Mouse (Mus musculus) heart, embryonic 12.5 days (tissue): ENCODE data around the gene Rad51. TPM values are rescaled to one million over a fixed set of nuclear protein-coding genes. Genes with fewer than 3 reads are reported as not detected.

Source experiments
- ATAC-seq: fragments of 200-750 bp; cut with Nextera tagmentation; 2 replicates; pipeline ENCODE4 v1.8.0; 2017; ENCODE audit warnings: moderate TSS enrichment, moderate library complexity; ENCODE audit not compliant: insufficient number of reproducible peaks, low FRiP score
- H3K27ac ChIP-seq: fragments of 300-500 bp; sonication (generic); 2 replicates; pipeline ENCODE4 v1.5.1; 2016; ENCODE audit warnings: mild to moderate bottlenecking, moderate library complexity; ENCODE audit not compliant: poor library complexity, severe bottlenecking
- H3K27me3 ChIP-seq: fragments of 300-500 bp; sonication (generic); replicated peaks from 2 replicates; pipeline ENCODE4 v1.6.1; 2016; ENCODE audit warnings: mild to moderate bottlenecking, moderate library complexity
- H3K36me3 ChIP-seq: fragments of 300-500 bp; sonication (generic); 2 replicates; pipeline ENCODE4 v1.6.1; 2016; ENCODE audit warnings: mild to moderate bottlenecking, moderate library complexity
- H3K4me1 ChIP-seq: fragments of 300-500 bp; sonication (generic); replicated peaks from 2 replicates; pipeline ENCODE4 v1.6.1; 2016; ENCODE audit warnings: mild to moderate bottlenecking
- H3K4me2 ChIP-seq: fragments of 300-500 bp; sonication (generic); 2 replicates; pipeline ENCODE4 v1.6.1; 2016; ENCODE audit warnings: mild to moderate bottlenecking, moderate library complexity
- H3K4me3 ChIP-seq: fragments of 300-500 bp; sonication (generic); 2 replicates; pipeline ENCODE4 v1.5.1; 2016; ENCODE audit warnings: mild to moderate bottlenecking
- H3K9ac ChIP-seq: fragments of 300-500 bp; sonication (generic); 2 replicates; pipeline ENCODE4 v1.6.1; 2016; ENCODE audit warnings: mild to moderate bottlenecking, moderate library complexity
- H3K9me3 ChIP-seq: fragments of 300-500 bp; sonication (generic); replicated peaks from 2 replicates; pipeline ENCODE4 v1.6.1; 2016; ENCODE audit warnings: mild to moderate bottlenecking, moderate library complexity
- WGBS: fragments of 180-500 bp; shearing (Covaris S2); methylation state at CpG from one replicate; pipeline ENCODE4 v1.1.7; 2016; 5-methylcytosine and 5-hydroxymethylcytosine counted together
- polyA plus RNA-seq: library from polyadenylated mRNA; unstranded; fragments of >200 nt; fragmentation: Nextera tagmentation; extraction: Ambion mirVana; gene quantifications from 2 replicates; pipeline ENCODE4 v1.2.1, GENCODE M21; 2016

Gene Rad51
- polyA plus RNA-seq, 1 experiment from 2014 or later = 32.2 TPM

DNA sequence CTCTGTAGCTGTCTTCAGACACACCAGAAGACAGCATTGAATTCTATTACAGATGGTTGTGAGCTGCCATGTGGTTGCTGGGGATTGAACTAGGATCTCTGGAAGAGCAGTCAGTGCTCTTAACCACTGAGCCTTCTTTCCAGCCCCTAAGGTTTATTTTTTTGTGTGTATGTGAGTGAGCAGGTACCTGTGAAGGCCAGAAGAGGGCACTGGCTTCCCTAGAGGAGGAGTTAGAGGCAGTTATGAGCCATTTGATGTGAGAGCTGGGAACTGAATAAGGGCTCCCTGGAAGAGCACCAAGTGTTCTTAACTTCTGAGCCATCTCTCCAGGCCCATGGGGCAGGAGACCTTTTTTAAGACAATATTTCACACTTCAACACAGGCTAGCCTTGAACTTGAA is 52.8 kb downstream of the Rad51 start:
- no peak overlapping the region for H3K27ac ChIP-seq
- H3K36me3 ChIP-seq = no peaks in the 10 kb centered on the region
- no peak overlapping the region for H3K4me2 ChIP-seq
- H3K27me3 ChIP-seq = peaks cover 31% of the 10 kb centered on the region
- H3K4me3 ChIP-seq = no peak overlapping the region
- no peak for ATAC-seq
- H3K9ac ChIP-seq = no peak overlapping the region
- peaks cover 23% of the 10 kb centered on the region for H3K4me1 ChIP-seq
- H3K9me3 ChIP-seq = no peaks in the 10 kb centered on the region

DNA sequence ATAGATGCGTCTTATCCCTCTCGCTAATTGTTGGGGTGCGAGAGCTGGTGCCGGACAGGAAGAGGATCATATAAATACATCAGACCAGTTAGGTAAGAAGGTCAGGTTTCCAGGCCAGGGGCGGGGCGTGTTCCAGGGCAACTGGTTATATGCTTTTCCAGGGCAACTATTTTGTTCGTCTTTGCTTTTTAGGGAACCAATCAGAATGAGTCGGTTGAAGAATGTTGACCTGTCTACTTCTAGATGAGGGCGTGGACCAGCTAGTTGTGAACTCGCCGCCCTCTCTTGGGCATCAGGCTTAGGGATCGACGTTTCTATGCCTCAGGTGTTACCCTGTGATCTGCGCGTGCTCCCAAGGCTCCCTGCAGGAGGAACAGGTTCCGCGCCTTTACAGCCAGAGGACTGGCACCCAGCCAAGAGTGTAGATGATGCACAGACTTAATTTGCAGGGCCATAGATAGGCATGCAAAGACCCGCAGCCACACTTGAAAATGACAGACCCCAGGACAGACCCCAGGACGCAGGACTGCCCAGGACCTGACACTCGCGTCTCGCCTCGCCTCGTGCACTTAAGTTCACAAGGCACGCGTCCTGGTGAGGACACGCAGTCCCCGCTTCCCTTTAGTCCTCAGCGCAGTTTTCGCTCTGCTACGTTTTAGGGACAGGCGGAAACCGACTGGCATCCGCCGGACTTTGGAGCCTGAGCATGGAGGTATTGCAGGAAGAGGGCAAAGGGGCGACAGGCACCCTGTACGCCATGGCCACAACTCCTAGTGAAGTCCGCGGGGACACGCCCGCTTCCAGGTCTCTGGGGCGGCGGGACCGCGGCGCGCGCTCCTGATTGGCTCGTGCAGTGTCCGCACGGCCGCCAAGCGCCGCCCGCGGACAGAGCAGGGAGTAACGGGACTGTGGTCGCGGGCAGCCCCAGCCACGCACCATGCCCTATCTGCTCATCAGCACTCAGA is 54.6 kb downstream of the Rad51 start, which contains the start of gene Gchfr:
Gene Gchfr, plus strand, starts transcription at position 873 of the 965 bp plus-strand sequence.
- under 1% methylated on average over 60 of the region's 60 CpGs for WGBS
- Histone ChIP-seq H3K27ac (no peak within 1 kb of the TSS), H3K27me3 (peaks cover 31% of the 10 kb centered on the region), H3K4me2 (peak within 1 kb of the TSS; percentile 99), H3K36me3 (no peaks in the 10 kb centered on the region), H3K4me1 (peaks cover 20% of the 10 kb centered on the region), H3K9ac (peak within 1 kb of the TSS; percentile 75), H3K4me3 (peak within 1 kb of the TSS; percentile 62), H3K9me3 (no peaks in the 10 kb centered on the region)
- ATAC-seq = peak; percentile 88

DNA sequence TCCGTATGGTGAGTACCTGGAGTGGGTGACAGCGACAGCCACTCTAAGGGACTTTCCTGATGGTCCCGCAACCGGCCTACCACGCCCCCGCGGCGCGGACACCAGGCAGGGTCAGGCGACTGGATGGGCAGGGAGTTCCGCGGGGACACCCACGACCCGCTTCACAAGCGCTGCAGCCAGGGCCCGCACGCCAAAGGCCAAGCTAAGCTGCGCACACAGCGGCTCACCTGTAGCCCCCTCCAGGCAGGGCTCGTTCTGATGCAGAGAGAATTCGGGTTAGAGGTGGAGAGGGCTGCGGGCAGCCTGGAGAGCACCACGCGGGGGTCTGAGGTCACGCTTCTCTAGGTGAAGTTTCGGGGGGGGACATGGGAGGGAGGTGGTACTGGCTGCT is 55.3 kb downstream of the Rad51 start:
- Histone ChIP-seq H3K27ac (no peak overlapping the region), H3K36me3 (no peaks in the 10 kb centered on the region), H3K27me3 (peaks cover 31% of the 10 kb centered on the region), H3K4me2 (peak overlapping the region; percentile 99), H3K9ac (peak overlapping the region; percentile 75), H3K9me3 (no peaks in the 10 kb centered on the region), H3K4me3 (peak overlapping the region; percentile 62), H3K4me1 (peaks cover 27% of the 10 kb centered on the region)
- 2% methylated on average over 26 of the region's 26 CpGs for WGBS
- no peak for ATAC-seq

DNA sequence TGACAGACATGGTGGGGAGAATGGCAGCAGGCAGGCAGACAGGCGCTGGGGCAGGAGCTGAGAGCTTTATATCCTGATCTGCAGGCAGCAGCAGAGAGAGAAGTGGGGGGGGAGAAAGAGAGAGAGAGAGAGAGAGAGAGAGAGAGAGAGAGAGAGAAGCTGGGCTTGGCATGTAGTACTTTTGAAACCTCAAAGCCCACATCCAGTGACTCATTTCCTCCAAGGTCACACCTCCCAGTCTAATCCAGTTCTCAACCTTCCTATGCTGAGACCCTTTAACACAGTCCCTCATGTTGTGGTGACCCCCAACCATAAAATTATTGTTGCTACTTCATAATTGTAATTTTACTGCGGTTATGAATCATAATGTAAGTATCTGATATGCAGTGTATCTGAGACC is 57.7 kb downstream of the Rad51 start:
- Histone ChIP-seq H3K4me2 (no peak overlapping the region), H3K36me3 (no peaks in the 10 kb centered on the region), H3K9me3 (no peaks in the 10 kb centered on the region), H3K4me1 (peaks cover 49% of the 10 kb centered on the region), H3K4me3 (no peak overlapping the region), H3K27me3 (peaks cover 42% of the 10 kb centered on the region), H3K9ac (no peak overlapping the region), H3K27ac (no peak overlapping the region)
- ATAC-seq = no peak
- whole genome bisulfite sequencing = 83% methylated on average over 2 of the region's 2 CpGs

DNA sequence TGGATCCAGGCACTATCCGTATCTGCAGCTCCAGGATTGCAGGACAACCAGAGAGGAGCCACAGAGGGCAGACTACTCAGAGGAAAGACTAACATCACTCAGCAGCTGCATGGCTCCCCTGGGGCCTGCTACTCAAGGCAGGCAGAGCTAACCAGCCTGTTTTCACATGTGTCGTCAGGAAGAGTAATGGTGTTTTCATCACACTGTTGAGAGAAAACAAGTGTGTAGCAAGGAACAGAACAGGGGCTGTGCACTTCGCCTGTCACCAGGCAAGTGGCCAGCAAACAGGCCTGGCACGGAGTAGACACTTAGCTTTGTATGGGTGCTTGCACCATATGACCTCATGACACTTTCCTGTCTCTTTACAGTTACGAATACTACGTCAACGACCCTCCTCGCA is 59.0 kb downstream of the Rad51 start:
- Histone ChIP-seq H3K4me1 (peaks cover 48% of the 10 kb centered on the region), H3K9ac (no peak overlapping the region), H3K27ac (no peak overlapping the region), H3K9me3 (no peaks in the 10 kb centered on the region), H3K4me3 (no peak overlapping the region), H3K4me2 (no peak overlapping the region), H3K27me3 (peaks cover 32% of the 10 kb centered on the region), H3K36me3 (0 out of 2 replicates have a peak, but pooled peaks cover under 1% of the 10 kb centered on the region)
- WGBS = 42% methylated on average over 8 of the region's 8 CpGs
- ATAC-seq = no peak

DNA sequence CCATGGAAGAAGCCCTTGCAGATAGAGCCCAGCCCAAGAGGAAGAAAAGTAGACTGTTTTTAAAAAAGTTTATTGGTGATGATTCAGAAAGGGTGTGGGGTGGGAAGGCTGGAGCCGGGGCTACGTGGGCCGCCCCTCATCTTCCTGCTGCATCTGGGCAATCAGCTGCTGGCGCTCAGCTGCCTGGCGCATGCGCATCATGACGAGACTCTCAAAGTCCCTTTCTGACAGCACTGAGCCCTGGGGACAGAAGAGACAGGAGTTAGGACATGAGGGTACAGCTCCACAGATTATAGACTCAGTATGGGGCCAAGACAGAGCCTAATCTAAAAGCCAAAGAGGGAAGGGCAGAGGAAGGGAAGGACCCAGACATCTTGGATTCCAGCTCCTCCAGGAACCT is 59.9 kb downstream of the Rad51 start:
- H3K27me3 ChIP-seq = peaks cover 32% of the 10 kb centered on the region
- 77% methylated on average over 7 of the region's 7 CpGs for WGBS
- peak overlapping the region; percentile 62 for H3K4me2 ChIP-seq
- no peak for ATAC-seq
- no peaks in the 10 kb centered on the region for H3K9me3 ChIP-seq
- H3K9ac ChIP-seq = 0 out of 2 replicates have a peak overlapping the region, but pooled peaks have one; percentile 51
- H3K4me3 ChIP-seq = no peak overlapping the region
- H3K36me3 ChIP-seq = peaks cover 9% of the 10 kb centered on the region; the same call in 1 of the 2 replicates
- peaks cover 39% of the 10 kb centered on the region for H3K4me1 ChIP-seq
- peak overlapping the region; percentile 71; the same call in 1 of the 2 replicates for H3K27ac ChIP-seq

DNA sequence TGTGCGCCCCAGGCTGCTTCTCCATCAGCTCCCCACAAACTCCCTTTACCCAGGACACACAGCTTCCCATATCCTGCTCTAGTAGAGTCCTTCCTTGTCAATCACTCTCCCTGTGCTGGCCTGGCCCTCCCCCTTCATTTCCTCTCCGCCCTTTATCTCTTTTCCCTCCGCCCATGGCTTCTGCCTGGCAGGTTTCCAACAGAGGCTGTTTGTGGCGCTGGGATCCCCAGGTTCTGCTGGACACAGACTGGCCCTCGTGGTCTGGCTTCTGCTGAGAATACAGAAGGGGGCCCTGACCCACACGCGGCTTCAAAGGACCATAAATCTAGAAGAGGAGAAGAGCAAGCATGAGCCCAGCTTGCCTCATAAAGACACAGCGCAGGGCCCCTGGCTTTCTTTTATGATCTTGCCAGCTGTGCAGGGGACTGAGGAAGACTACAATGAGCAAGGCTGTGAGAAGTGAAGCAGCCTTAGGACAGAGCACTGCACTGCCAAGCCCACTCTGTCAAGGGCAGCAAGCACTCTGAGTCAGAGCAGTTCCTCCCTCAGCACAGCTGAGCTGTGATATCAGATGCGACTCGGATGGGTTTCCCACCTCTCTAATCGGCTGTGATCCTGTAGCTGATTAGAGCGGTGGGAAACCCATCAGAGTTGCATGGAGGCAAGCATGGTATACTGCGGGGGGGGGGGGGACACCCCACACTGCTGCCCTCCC is 60.4 kb downstream of the Rad51 start:
- Histone ChIP-seq H3K4me3 (0 out of 2 replicates have a peak overlapping the region, but pooled peaks have one; percentile 12), H3K36me3 (peaks cover 9% of the 10 kb centered on the region; the same call in 1 of the 2 replicates), H3K9me3 (no peaks in the 10 kb centered on the region), H3K4me1 (peaks cover 36% of the 10 kb centered on the region), H3K27me3 (peaks cover 28% of the 10 kb centered on the region), H3K9ac (peak overlapping the region; percentile 51; the same call in 1 of the 2 replicates), H3K27ac (peak overlapping the region; percentile 71), H3K4me2 (peak overlapping the region; percentile 62)
- 10% methylated on average over 13 of the region's 13 CpGs for WGBS
- ATAC-seq = peak; percentile 77

DNA sequence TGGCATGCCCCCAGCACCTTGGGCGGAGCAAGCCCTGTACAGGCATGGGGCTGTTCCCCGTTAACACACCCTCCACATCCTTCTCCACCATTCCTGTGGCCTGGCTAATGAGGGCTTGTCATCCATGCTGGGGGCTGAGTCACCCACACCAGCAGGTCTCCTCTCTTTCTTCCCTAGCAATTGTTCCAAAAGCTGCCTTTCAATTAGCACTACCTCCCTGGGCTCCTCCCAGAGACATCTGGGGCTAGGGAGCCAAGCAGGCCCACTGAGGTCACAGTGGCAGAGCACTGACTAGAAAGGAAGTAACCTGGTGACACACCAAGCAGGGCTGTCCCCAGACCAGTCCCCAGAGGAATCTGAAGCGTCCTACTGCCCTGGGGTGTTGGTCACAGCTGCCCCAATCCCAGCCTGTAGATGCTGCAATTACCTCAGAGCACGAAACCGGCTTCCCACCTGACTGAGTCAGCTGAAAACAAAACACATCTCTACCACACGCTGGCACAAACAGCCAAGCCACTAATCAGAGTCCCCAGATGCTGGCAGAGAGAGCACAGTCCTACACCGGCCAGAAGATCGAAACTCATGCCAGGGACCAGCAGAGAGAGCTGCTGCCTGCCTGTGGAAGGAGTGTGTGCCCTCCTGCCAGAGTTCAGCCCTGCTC is 61.5 kb downstream of the Rad51 start, which contains the start of gene Gm14137:
Gene Gm14137, plus strand, starts transcription at position 519 of the 661 bp plus-strand sequence.
- Histone ChIP-seq H3K4me3 (no peak within 1 kb of the TSS), H3K27me3 (peaks cover 20% of the 10 kb centered on the region), H3K9me3 (no peaks in the 10 kb centered on the region), H3K4me1 (peaks cover 35% of the 10 kb centered on the region), H3K9ac (peak within 1 kb of the TSS; percentile 51; the same call in 1 of the 2 replicates), H3K27ac (peak within 1 kb of the TSS; percentile 71; the same call in 1 of the 2 replicates), H3K36me3 (peaks cover 18% of the 10 kb centered on the region; the same call in 1 of the 2 replicates), H3K4me2 (peak within 1 kb of the TSS; percentile 62)
- 57% methylated on average over 8 of the region's 8 CpGs for WGBS
- no peak for ATAC-seq

DNA sequence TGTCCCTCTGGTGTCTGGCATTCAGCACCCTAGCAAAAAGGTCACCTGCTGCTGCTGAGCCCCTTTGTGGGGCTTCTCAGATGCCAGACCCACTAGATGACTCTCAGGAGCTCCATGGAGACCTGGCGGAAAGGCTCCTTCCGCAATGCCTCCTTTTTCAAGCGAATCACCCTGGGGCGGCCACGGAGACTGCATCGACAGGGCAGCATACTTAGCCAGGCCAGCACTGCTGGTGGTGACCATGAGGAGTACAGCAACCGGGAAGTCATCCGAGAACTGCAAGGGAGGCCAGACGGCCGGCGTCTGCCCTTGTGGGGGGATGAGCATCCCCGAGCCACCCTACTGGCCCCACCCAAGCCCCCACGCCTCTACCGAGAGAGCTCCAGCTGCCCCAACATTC is 62.3 kb downstream of the Rad51 start:
- Histone ChIP-seq H3K4me2 (no peak overlapping the region), H3K27me3 (peaks cover 13% of the 10 kb centered on the region), H3K27ac (no peak overlapping the region), H3K9me3 (no peaks in the 10 kb centered on the region), H3K4me3 (no peak overlapping the region), H3K4me1 (peaks cover 35% of the 10 kb centered on the region), H3K36me3 (peaks cover 25% of the 10 kb centered on the region; the same call in 1 of the 2 replicates), H3K9ac (0 out of 2 replicates have a peak overlapping the region, but pooled peaks have one; percentile 20)
- ATAC-seq = no peak
- 56% methylated on average over 14 of the region's 14 CpGs for WGBS

DNA sequence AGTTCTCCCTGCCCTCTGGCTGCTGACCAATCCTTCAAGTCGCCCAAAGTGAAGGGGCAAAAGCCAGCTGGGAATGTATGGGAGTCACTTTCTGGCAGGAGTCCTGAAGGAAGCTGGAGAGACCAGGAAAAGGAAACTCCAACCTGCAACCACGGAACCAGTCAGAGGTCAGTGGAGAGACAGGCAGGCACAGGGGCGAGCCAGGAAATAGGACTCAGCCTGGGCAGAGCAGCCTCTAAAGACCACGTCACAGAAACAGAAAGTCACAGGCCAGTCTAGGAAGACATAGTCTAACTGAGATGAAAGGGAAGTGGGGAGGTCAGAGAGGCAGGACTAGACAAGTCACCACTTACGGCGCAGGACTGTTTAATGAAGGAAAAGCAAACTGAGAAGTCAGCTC is 63.0 kb downstream of the Rad51 start:
- 60% methylated on average over 6 of the region's 6 CpGs for whole genome bisulfite sequencing
- Histone ChIP-seq H3K27ac (no peak overlapping the region), H3K27me3 (peaks cover 13% of the 10 kb centered on the region), H3K9me3 (no peaks in the 10 kb centered on the region), H3K4me3 (no peak overlapping the region), H3K4me1 (peaks cover 35% of the 10 kb centered on the region), H3K4me2 (no peak overlapping the region), H3K36me3 (peaks cover 33% of the 10 kb centered on the region), H3K9ac (no peak overlapping the region)
- ATAC-seq = no peak
